Mouse (Mus musculus) heart, embryonic 10.5 days (tissue): ENCODE results near the gene Gfi1. TPM values are rescaled to one million over a fixed set of nuclear protein-coding genes. Genes with fewer than 3 reads are reported as not detected.

ENCODE experiments used
- DNase-seq: peaks from one replicate; pipeline ENCODE4 v3.0.0-alpha.2; 2017; ENCODE audit warnings: low spot score
- H3K27ac ChIP-seq: fragments of 300-500 bp; sonication (generic); 2 replicates; pipeline ENCODE4 v1.5.1; 2016; ENCODE audit warnings: mild to moderate bottlenecking
- H3K27me3 ChIP-seq: fragments of 300-500 bp; sonication (generic); 2 replicates; pipeline ENCODE4 v1.6.1; 2016; ENCODE audit warnings: mild to moderate bottlenecking; ENCODE audit not compliant: poor library complexity, insufficient read depth, severe bottlenecking
- H3K36me3 ChIP-seq: fragments of 300-500 bp; sonication (generic); 2 replicates; pipeline ENCODE4 v1.6.1; 2016; ENCODE audit warnings: mild to moderate bottlenecking, moderate library complexity
- H3K4me1 ChIP-seq: fragments of 300-500 bp; sonication (generic); 2 replicates; pipeline ENCODE4 v1.6.1; 2016; ENCODE audit warnings: mild to moderate bottlenecking
- H3K4me3 ChIP-seq: fragments of 300-500 bp; sonication (generic); 2 replicates; pipeline ENCODE4 v1.5.1; 2016; ENCODE audit warnings: mild to moderate bottlenecking, moderate library complexity
- H3K9me3 ChIP-seq: fragments of 300-500 bp; sonication (generic); 2 replicates; pipeline ENCODE4 v1.6.1; 2016; ENCODE audit warnings: mild to moderate bottlenecking, moderate library complexity
- WGBS: fragments of 180-500 bp; shearing (Covaris S2); methylation state at CpG from one replicate; pipeline ENCODE4 v1.1.7; 2016; 5-methylcytosine and 5-hydroxymethylcytosine counted together
- polyA plus RNA-seq: library from polyadenylated mRNA; unstranded; fragments of >200 nt; fragmentation: Nextera tagmentation; extraction: Ambion mirVana; gene quantifications from 2 replicates; pipeline ENCODE4 v1.2.1, GENCODE M21; 2016

Gene Gfi1
- polyA plus RNA-seq, 1 experiment from 2014 or later: not detected

DNA sequence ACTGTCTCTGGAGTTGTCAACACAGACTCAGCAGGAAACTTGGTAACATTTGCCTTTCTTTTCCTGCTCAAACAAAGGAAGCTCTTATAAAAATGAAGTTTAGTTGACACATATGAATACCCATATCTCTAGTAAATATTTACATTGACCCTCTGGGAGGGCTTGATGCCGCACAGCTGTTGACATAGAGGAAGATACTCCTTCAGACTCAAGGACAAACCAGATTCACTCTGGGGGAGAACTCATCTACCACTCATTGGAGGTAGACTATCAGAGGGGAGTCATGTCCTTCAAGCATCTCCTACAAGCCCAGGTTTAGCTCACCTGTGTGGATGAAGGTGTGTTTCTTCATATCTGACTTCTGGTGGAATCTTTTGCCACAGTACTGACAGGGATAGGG, 6.0 kb downstream of the Gfi1 start:
- Histone ChIP-seq H3K4me1 (peaks cover 47% of the 10 kb centered on the region), H3K27ac (no peak overlapping the region)
- WGBS: 16% methylated on average over 1 of the region's 1 CpGs

DNA sequence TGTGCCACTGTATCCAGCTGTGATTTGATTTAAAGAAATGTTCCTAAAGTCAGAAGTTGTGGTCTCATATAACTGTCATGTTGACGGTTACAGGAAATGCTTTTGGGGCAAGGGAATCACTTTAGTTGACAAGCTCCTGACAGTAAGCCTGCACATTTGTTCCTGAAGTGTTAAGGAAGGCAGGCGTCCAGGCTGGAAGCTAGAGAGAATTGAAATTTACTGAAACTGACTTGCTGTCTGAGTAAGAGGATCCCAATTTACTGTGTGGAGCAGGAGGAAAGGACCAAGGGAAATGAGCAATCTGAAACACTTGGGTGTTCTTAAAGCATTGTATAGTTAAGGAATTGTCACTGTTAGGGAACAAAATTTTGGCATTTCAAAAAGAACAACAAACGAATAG, 6.6 kb downstream of the Gfi1 start:
- Histone ChIP-seq H3K4me3 (no peak overlapping the region), H3K4me1 (peaks cover 42% of the 10 kb centered on the region), H3K9me3 (no peaks in the 10 kb centered on the region), H3K27me3 (peaks cover 98% of the 10 kb centered on the region), H3K36me3 (no peaks in the 10 kb centered on the region), H3K27ac (no peak overlapping the region)
- DNase-seq: no peak
- 18% methylated on average over 3 of the region's 3 CpGs for WGBS

More for the DNA sequence above, 6.0 kb downstream of the Gfi1 start:
- Histone ChIP-seq H3K27me3 (peaks cover 98% of the 10 kb centered on the region), H3K9me3 (no peaks in the 10 kb centered on the region), H3K36me3 (no peaks in the 10 kb centered on the region), H3K4me3 (no peak overlapping the region)
- DNase-seq: no peak

DNA sequence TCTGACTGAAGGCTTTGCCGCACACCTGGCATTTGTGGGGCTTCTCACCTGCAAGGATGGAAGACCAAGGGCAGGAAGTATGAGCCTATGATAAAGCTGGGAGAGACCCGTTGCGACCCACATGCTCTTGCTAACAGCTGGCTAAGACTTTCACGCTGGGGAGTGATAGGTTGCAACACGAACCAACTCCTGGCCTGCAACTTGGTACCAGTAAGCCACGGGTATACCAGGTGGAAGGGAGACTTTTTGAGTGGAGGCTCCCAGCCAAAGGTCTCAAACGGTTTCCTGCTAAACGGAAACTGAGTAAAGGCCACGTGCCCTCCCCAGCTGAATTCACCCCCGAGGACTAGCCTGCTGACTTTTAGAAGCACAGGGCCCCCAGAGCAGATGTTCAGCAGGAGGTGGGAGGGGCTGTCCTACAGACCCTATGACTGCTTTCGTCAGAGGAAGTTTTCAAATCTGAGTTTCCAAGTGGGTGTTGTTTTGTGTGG, 7.9 kb downstream of the Gfi1 start:
- no peak overlapping the region for H3K4me3 ChIP-seq
- DNase-seq: no peak
- H3K36me3 ChIP-seq: no peaks in the 10 kb centered on the region
- no peak overlapping the region for H3K27ac ChIP-seq
- 10% methylated on average over 11 of the region's 11 CpGs for WGBS
- peaks cover 90% of the 10 kb centered on the region for H3K27me3 ChIP-seq
- H3K9me3 ChIP-seq: no peaks in the 10 kb centered on the region
- H3K4me1 ChIP-seq: peaks cover 29% of the 10 kb centered on the region

DNA sequence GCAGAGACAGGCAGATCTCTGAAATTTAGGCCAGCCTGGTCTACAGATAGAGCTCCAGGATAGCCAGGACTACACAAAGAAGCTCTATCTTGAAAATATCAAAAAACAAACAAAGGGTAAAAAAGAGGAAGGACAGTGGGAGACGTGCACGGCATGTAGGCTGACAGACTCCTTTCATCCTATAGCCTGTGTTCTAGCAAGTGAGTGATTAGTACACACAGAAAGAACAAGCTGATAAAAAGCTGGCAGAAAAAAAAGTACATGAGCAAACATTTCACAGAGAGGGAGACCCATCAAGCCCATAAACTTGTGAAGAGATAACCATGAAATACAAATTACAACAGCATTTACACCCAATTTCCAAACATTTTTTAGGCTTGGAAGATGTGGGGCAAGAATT, 14.1 kb downstream of the Gfi1 start:
- H3K4me3 ChIP-seq: no peak overlapping the region
- peaks cover 38% of the 10 kb centered on the region for H3K27me3 ChIP-seq
- WGBS: 25% methylated on average over 2 of the region's 2 CpGs
- no peaks in the 10 kb centered on the region for H3K36me3 ChIP-seq
- DNase-seq: no peak
- no peaks in the 10 kb centered on the region for H3K9me3 ChIP-seq
- H3K4me1 ChIP-seq: no peaks in the 10 kb centered on the region
- no peak overlapping the region for H3K27ac ChIP-seq

DNA sequence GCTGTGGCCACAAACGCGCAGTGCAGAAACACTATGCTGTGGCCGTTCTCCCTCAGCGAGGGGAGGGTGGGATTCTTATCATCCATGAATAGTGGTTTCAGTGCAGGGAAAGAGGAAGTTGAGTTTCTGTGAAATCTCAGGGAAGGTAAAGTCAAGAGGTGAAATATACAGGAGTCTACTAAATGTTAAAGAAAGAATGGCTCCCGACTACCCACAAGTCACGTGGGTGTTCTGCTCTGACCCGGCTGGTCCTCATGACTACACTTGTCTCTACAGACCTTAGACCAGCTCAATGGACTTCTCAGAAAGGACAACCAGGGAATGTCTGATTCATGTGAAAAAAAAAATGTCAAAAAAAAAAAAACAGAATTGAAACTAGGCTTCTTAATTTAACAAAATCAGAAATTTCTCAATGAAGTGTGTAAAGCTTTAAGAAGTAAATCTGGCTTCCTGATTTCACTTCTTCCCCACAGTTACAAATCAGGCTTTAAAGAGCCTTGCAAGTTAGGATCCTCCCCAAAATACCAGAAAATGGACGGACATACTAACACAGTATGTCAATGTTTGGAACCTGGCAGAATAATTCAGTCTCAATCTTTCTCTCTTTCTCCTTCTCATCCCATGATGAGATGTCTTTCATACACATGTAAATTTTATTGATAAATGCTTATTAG, 17.6 kb downstream of the Gfi1 start:
- H3K9me3 ChIP-seq: no peaks in the 10 kb centered on the region
- H3K4me1 ChIP-seq: no peaks in the 10 kb centered on the region
- DNase-seq: no peak
- 81% methylated on average over 8 of the region's 8 CpGs for WGBS
- H3K4me3 ChIP-seq: no peak overlapping the region
- no peak overlapping the region for H3K27ac ChIP-seq
- H3K36me3 ChIP-seq: no peaks in the 10 kb centered on the region
- H3K27me3 ChIP-seq: peaks cover 10% of the 10 kb centered on the region

DNA sequence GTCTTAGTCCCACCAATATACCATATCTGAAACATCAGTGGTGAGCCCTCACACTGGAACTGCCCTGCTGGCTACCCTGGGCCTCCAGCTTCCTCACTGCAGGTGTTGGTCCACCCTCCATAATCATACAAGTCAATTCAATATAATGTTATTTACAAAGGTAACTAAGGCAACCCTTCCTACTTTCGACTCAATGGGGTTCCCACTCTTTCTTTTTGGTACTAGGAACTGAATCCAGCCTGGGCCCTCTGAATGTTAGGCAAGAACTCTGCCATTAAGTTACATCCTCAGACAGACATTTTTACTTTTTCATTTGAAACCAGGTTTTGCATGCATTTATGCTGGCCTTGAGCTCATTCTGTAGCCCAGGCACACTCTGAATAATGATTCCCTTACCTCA, 19.6 kb downstream of the Gfi1 start:
- no peak for DNase-seq
- 61% methylated on average over 1 of the region's 1 CpGs for WGBS
- Histone ChIP-seq H3K4me3 (no peak overlapping the region), H3K36me3 (no peaks in the 10 kb centered on the region), H3K9me3 (no peaks in the 10 kb centered on the region), H3K27ac (no peak overlapping the region), H3K27me3 (peaks cover 6% of the 10 kb centered on the region; the same call in 1 of the 2 replicates), H3K4me1 (no peaks in the 10 kb centered on the region)

DNA sequence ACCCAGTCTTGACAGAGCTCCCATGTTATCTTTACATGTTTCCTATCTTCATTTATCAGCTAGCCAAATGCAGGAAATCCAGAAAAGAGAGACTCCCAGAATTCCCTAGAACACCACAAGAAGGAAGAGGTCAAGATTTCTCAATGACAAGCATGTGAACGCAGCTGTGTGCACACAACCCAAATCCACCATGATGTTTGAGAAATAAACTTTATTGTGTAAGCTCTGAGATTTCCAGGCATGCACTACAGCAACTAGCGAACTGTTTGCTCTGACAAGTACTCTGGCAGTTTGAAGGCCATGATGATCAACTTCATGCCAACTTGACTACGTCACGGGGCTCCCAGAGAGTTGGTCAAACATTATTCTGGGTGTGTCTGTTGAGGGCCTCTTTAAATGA, 20.1 kb downstream of the Gfi1 start:
- 0 out of 2 replicates have a peak, but pooled peaks cover 3% of the 10 kb centered on the region for H3K27me3 ChIP-seq
- no peak overlapping the region for H3K27ac ChIP-seq
- WGBS: 89% methylated on average over 4 of the region's 4 CpGs
- no peak for DNase-seq
- peaks cover 3% of the 10 kb centered on the region; the same call in 1 of the 2 replicates for H3K4me1 ChIP-seq
- no peaks in the 10 kb centered on the region for H3K36me3 ChIP-seq
- H3K9me3 ChIP-seq: no peaks in the 10 kb centered on the region
- no peak overlapping the region for H3K4me3 ChIP-seq

DNA sequence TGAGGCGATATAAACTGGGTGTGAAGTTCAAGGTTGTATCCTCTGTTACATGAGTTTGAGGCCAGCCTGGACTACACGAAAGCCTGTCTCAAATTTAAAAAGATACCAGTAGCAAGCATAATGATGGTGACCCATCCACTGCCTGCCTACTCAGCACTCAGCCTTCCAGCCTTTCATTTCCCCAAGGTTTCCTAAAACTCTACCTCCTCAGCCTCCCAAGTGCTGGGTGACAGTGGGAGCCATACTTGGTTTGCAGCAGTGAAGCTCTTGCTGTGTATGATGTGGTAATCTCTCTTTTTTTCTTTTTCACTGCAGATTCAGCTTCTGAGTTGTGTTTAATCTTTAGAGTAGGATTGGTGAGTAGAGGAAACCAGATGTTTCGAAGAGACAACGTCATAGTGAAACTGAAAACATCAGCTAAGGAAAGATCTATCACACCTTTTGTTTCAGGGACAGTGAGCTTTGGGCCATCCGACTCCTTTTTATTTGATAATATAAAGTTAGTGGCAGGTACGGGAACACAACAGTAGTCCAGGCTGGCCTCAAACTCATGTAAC, 22.6 kb downstream of the Gfi1 start:
- 86% methylated on average over 6 of the region's 6 CpGs for WGBS
- Histone ChIP-seq H3K27me3 (no peaks in the 10 kb centered on the region), H3K27ac (no peak overlapping the region), H3K4me1 (peaks cover 5% of the 10 kb centered on the region; the same call in 1 of the 2 replicates), H3K9me3 (no peaks in the 10 kb centered on the region), H3K36me3 (no peaks in the 10 kb centered on the region), H3K4me3 (no peak overlapping the region)
- no peak for DNase-seq

DNA sequence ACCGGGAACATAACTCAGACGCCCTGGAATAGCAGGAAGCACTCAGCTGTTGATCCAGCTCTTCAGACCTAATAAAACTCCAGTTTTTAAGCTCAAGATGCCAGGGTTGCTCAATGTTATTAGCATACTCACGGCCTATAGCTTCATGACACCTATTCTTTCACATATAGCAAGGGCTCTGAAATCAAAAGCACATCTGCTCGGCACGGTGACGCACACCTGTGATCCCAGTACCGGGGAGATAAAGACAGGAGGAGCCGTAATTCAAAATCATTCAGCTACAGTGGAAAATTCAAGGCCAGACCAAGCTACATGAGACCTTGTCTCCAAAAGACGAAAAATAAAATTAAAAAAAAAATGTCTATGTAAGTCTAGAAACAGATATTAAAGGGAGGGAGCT, 24.2 kb downstream of the Gfi1 start:
- no peaks in the 10 kb centered on the region for H3K27me3 ChIP-seq
- no peak overlapping the region for H3K4me3 ChIP-seq
- DNase-seq: no peak
- WGBS: 79% methylated on average over 9 of the region's 9 CpGs
- peaks cover 5% of the 10 kb centered on the region; the same call in 1 of the 2 replicates for H3K4me1 ChIP-seq
- H3K27ac ChIP-seq: no peak overlapping the region
- no peaks in the 10 kb centered on the region for H3K36me3 ChIP-seq
- H3K9me3 ChIP-seq: no peaks in the 10 kb centered on the region

DNA sequence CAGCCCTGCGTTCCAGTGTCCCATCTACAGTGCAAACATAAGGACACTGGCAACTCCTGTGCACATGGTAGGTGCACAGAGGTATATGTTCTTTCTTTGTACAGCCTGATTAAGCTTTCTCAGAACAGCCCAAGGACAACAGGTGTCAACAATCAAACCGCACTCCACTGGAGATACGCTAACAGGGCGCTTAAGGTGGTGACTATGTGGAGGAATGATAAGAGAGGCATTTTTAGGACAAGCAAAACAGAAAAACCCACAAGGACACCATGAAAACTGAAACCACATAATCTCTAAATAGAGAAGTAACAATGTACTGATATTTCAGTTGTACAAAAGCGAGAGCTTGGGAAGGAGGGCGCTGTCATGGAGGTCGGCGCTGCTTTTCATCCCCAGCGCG, 25.0 kb downstream of the Gfi1 start:
- no peaks in the 10 kb centered on the region for H3K27me3 ChIP-seq
- DNase-seq: no peak
- no peak overlapping the region for H3K27ac ChIP-seq
- H3K9me3 ChIP-seq: no peaks in the 10 kb centered on the region
- 68% methylated on average over 10 of the region's 10 CpGs for WGBS
- no peaks in the 10 kb centered on the region for H3K36me3 ChIP-seq
- peak overlapping the region; percentile 8; the same call in 1 of the 2 replicates for H3K4me3 ChIP-seq
- H3K4me1 ChIP-seq: peaks cover 5% of the 10 kb centered on the region; the same call in 1 of the 2 replicates

DNA sequence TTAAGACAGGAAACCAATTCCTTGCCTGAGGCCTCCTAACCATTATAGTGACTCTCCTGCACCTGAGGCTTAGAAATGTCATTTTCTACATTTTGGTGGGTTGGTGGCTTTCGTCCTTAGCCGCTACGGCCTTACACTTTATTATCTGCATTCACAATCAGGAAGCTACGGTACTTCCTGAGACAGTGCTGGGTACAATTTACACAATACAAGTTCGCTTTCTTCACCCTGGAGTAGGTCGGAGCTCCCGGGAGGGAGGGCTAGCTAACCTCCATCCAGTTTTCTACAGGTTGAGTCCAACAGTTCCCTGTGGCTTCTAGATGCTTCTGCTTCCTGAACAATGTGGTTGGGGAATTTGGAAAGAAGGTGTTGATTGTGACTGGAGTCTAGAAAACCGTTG, 26.9 kb downstream of the Gfi1 start:
- Histone ChIP-seq H3K36me3 (no peaks in the 10 kb centered on the region), H3K27me3 (no peaks in the 10 kb centered on the region), H3K27ac (no peak overlapping the region), H3K9me3 (no peaks in the 10 kb centered on the region), H3K4me3 (no peak overlapping the region), H3K4me1 (peaks cover 5% of the 10 kb centered on the region; the same call in 1 of the 2 replicates)
- no peak for DNase-seq
- 73% methylated on average over 8 of the region's 8 CpGs for WGBS

DNA sequence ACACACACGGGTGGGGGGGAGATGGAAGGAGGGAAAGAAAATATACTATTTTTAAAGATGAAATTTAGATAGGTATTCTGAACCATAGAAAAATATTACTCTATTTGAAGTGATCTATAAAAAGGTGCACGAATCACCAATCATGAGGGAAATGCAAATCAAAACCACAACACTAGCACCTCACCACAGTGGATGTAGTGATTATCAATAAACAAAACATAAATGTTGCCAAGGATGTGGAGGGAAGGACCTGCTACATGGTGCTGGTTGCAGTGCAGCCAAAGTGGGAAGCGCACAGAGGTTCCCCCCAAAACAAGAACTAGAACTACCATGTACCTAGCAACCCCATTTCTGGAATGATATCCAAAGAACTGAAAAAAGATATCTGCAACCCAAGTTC, 30.8 kb downstream of the Gfi1 start:
- no peak overlapping the region for H3K27ac ChIP-seq
- peaks cover 6% of the 10 kb centered on the region; the same call in 1 of the 2 replicates for H3K27me3 ChIP-seq
- no peaks in the 10 kb centered on the region for H3K9me3 ChIP-seq
- no peaks in the 10 kb centered on the region for H3K4me1 ChIP-seq
- H3K4me3 ChIP-seq: no peak overlapping the region
- DNase-seq: no peak
- no peaks in the 10 kb centered on the region for H3K36me3 ChIP-seq
- 74% methylated on average over 3 of the region's 3 CpGs for WGBS

DNA sequence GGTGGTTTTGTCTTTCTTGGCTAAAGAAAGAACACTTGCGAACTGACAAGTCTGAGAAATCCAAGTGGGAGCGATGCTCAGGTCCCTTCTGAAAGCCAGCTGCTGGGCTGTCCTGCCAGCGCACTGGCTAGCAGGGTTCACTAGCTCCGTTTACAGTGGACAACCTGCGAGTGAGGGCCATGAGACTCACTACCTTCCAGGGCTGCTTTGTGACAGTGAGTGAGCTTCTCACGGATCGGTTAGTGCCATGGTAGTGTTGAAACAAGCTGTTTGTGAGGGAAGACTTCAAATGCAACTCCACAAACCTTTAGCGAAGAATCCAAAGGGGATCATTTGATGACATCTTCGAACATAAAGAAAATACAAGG, 37.4 kb downstream of the Gfi1 start:
- 23% methylated on average over 9 of the region's 9 CpGs for WGBS
- peaks cover 11% of the 10 kb centered on the region; the same call in 1 of the 2 replicates for H3K4me1 ChIP-seq
- no peaks in the 10 kb centered on the region for H3K9me3 ChIP-seq
- H3K4me3 ChIP-seq: peak overlapping the region; percentile 66
- H3K36me3 ChIP-seq: no peaks in the 10 kb centered on the region
- DNase-seq: no peak
- H3K27me3 ChIP-seq: peaks cover 14% of the 10 kb centered on the region
- peak overlapping the region; percentile 65; the same call in 1 of the 2 replicates for H3K27ac ChIP-seq
